Mouse (Mus musculus): ENCODE measurements at regions not wholly inside any gene's neighbourhood (a gene's known extent, or its start where the extent isn't known, plus 50 kb on each side); places are given as distances from the start of the nearest gene placed in this dataset.

GRCm38 (mm10) chr11:111747947-111748322 lies 682.0 kb downstream of the Kcnj2 start:
- H3K4me3 ChIP-seq: no peak overlapping the region
- no peaks in the 10 kb centered on the region for H3K4me1 ChIP-seq
- H3K27me3 ChIP-seq: no peaks in the 10 kb centered on the region
- no peak overlapping the region for H3K27ac ChIP-seq (replicated peaks)
- no peaks in the 10 kb centered on the region for H3K36me3 ChIP-seq
- H3K4me2 ChIP-seq (replicated peaks): no peak overlapping the region
- no peak for ATAC-seq (replicated peaks)
- H3K9me3 ChIP-seq: no peaks in the 10 kb centered on the region
- 84% methylated on average over 2 of the region's 2 CpGs for WGBS
- no peak overlapping the region for H3K9ac ChIP-seq (replicated peaks)

GRCm38 (mm10) chr11:111748496-111748895 lies 682.5 kb downstream of the Kcnj2 start:
- WGBS: 91% methylated on average over 1 of the region's 1 CpGs
- no peak for ATAC-seq (replicated peaks)
- H3K4me2 ChIP-seq (replicated peaks): no peak overlapping the region
- no peaks in the 10 kb centered on the region for H3K4me1 ChIP-seq
- H3K4me3 ChIP-seq: no peak overlapping the region
- H3K27me3 ChIP-seq: no peaks in the 10 kb centered on the region
- no peak overlapping the region for H3K9ac ChIP-seq (replicated peaks)
- no peaks in the 10 kb centered on the region for H3K9me3 ChIP-seq
- no peak overlapping the region for H3K27ac ChIP-seq (replicated peaks)
- no peaks in the 10 kb centered on the region for H3K36me3 ChIP-seq

GRCm38 (mm10) chr11:111754735-111755134 lies 688.8 kb downstream of the Kcnj2 start:
- Histone ChIP-seq H3K4me1 (no peaks in the 10 kb centered on the region), H3K9ac (replicated peaks) (no peak overlapping the region), H3K36me3 (no peaks in the 10 kb centered on the region), H3K9me3 (no peaks in the 10 kb centered on the region), H3K27ac (replicated peaks) (no peak overlapping the region), H3K4me3 (no peak overlapping the region), H3K27me3 (no peaks in the 10 kb centered on the region), H3K4me2 (replicated peaks) (no peak overlapping the region)
- WGBS: 84% methylated on average over 2 of the region's 2 CpGs
- no peak for ATAC-seq (replicated peaks)

GRCm38 (mm10) chr11:111763081-111763480 lies 697.1 kb downstream of the Kcnj2 start:
- no peaks in the 10 kb centered on the region for H3K9me3 ChIP-seq
- peaks cover 6% of the 10 kb centered on the region for H3K4me1 ChIP-seq
- no peaks in the 10 kb centered on the region for H3K36me3 ChIP-seq
- H3K27me3 ChIP-seq: no peaks in the 10 kb centered on the region
- no peak overlapping the region for H3K9ac ChIP-seq (replicated peaks)
- 90% methylated on average over 3 of the region's 3 CpGs for WGBS
- H3K4me3 ChIP-seq: no peak overlapping the region
- no peak overlapping the region for H3K4me2 ChIP-seq (replicated peaks)
- no peak for ATAC-seq (replicated peaks)
- H3K27ac ChIP-seq (replicated peaks): no peak overlapping the region

GRCm38 (mm10) chr11:111766371-111767011 lies 700.5 kb downstream of the Kcnj2 start:
- peak overlapping the region; percentile 2; the same call in 1 of the 2 replicates for H3K27ac ChIP-seq (replicated peaks)
- no peaks in the 10 kb centered on the region for H3K9me3 ChIP-seq
- H3K4me2 ChIP-seq (replicated peaks): no peak overlapping the region
- no peak overlapping the region for H3K9ac ChIP-seq (replicated peaks)
- no peaks in the 10 kb centered on the region for H3K27me3 ChIP-seq
- no peak overlapping the region for H3K4me3 ChIP-seq
- WGBS: 8% methylated on average over 6 of the region's 6 CpGs
- H3K36me3 ChIP-seq: no peaks in the 10 kb centered on the region
- peak; percentile 64 for ATAC-seq (replicated peaks)
- H3K4me1 ChIP-seq: peaks cover 6% of the 10 kb centered on the region

GRCm38 (mm10) chr11:111767012-111767392 lies 701.0 kb downstream of the Kcnj2 start:
- Histone ChIP-seq H3K4me3 (no peak overlapping the region), H3K27me3 (no peaks in the 10 kb centered on the region), H3K9ac (replicated peaks) (no peak overlapping the region), H3K4me1 (peaks cover 6% of the 10 kb centered on the region), H3K9me3 (no peaks in the 10 kb centered on the region), H3K36me3 (no peaks in the 10 kb centered on the region), H3K4me2 (replicated peaks) (no peak overlapping the region), H3K27ac (replicated peaks) (peak overlapping the region; percentile 2; the same call in 1 of the 2 replicates)
- 0 out of 2 replicates have a peak, but pooled peaks have one; percentile 38 for ATAC-seq (replicated peaks)
- 57% methylated on average over 1 of the region's 1 CpGs for WGBS

GRCm38 (mm10) chr11:111774108-111774679 lies 708.2 kb downstream of the Kcnj2 start:
- no peak for ATAC-seq (replicated peaks)
- no peaks in the 10 kb centered on the region for H3K9me3 ChIP-seq
- no peaks in the 10 kb centered on the region for H3K36me3 ChIP-seq
- WGBS: 88% methylated on average over 2 of the region's 2 CpGs
- H3K4me2 ChIP-seq (replicated peaks): no peak overlapping the region
- no peak overlapping the region for H3K9ac ChIP-seq (replicated peaks)
- H3K4me3 ChIP-seq: no peak overlapping the region
- H3K4me1 ChIP-seq: no peaks in the 10 kb centered on the region
- H3K27me3 ChIP-seq: no peaks in the 10 kb centered on the region
- no peak overlapping the region for H3K27ac ChIP-seq (replicated peaks)

GRCm38 (mm10) chr11:111781321-111781720 lies 715.4 kb downstream of the Kcnj2 start:
- H3K36me3 ChIP-seq: no peaks in the 10 kb centered on the region
- H3K4me3 ChIP-seq: no peak overlapping the region
- H3K9me3 ChIP-seq: no peaks in the 10 kb centered on the region
- no peak overlapping the region for H3K4me2 ChIP-seq (replicated peaks)
- no peak overlapping the region for H3K9ac ChIP-seq (replicated peaks)
- H3K27me3 ChIP-seq: no peaks in the 10 kb centered on the region
- WGBS: 57% methylated on average over 7 of the region's 7 CpGs
- no peak for ATAC-seq (replicated peaks)
- H3K27ac ChIP-seq (replicated peaks): no peak overlapping the region
- 0 out of 2 replicates have a peak, but pooled peaks cover 2% of the 10 kb centered on the region for H3K4me1 ChIP-seq

GRCm38 (mm10) chr11:111791267-111791926 lies 725.4 kb downstream of the Kcnj2 start:
- 80% methylated on average over 6 of the region's 6 CpGs for WGBS
- no peak for ATAC-seq (replicated peaks)

GRCm38 (mm10) chr11:111801033-111801432 lies 735.1 kb downstream of the Kcnj2 start:
- Histone ChIP-seq H3K9me3 (no peaks in the 10 kb centered on the region), H3K27ac (replicated peaks) (no peak overlapping the region), H3K4me1 (no peaks in the 10 kb centered on the region), H3K27me3 (no peaks in the 10 kb centered on the region), H3K4me2 (replicated peaks) (no peak overlapping the region), H3K9ac (replicated peaks) (no peak overlapping the region), H3K4me3 (no peak overlapping the region), H3K36me3 (no peaks in the 10 kb centered on the region)
- ATAC-seq (replicated peaks): no peak
- WGBS: 86% methylated on average over 3 of the region's 3 CpGs

More at GRCm38 (mm10) chr11:111791267-111791926, 725.4 kb downstream of the Kcnj2 start:
- Histone ChIP-seq H3K4me3 (no peak overlapping the region), H3K4me1 (no peaks in the 10 kb centered on the region), H3K9ac (replicated peaks) (no peak overlapping the region), H3K9me3 (no peaks in the 10 kb centered on the region), H3K36me3 (no peaks in the 10 kb centered on the region), H3K27me3 (no peaks in the 10 kb centered on the region), H3K4me2 (replicated peaks) (no peak overlapping the region), H3K27ac (replicated peaks) (no peak overlapping the region)

- Histone ChIP-seq H3K4me1 (peaks cover 22% of the 10 kb centered on the region), H3K9ac (replicated peaks) (no peak overlapping the region), H3K4me3 (no peak overlapping the region), H3K4me2 (replicated peaks) (no peak overlapping the region), H3K27me3 (no peaks in the 10 kb centered on the region), H3K36me3 (no peaks in the 10 kb centered on the region), H3K27ac (replicated peaks) (no peak overlapping the region), H3K9me3 (no peaks in the 10 kb centered on the region)
- 83% methylated on average over 18 of the region's 18 CpGs for WGBS
- no peak for ATAC-seq (replicated peaks)
Measured at GRCm38 (mm10) chr11:111816176-111816775, 750.3 kb downstream of the Kcnj2 start.

GRCm38 (mm10) chr11:111818124-111818523 lies 752.2 kb downstream of the Kcnj2 start:
- no peak overlapping the region for H3K27ac ChIP-seq (replicated peaks)
- H3K4me2 ChIP-seq (replicated peaks): peak overlapping the region; percentile 23
- ATAC-seq (replicated peaks): peak; percentile 66
- no peaks in the 10 kb centered on the region for H3K36me3 ChIP-seq
- no peak overlapping the region for H3K9ac ChIP-seq (replicated peaks)
- no peaks in the 10 kb centered on the region for H3K27me3 ChIP-seq
- no peak overlapping the region for H3K4me3 ChIP-seq
- under 1% methylated on average over 10 of the region's 10 CpGs for WGBS
- peaks cover 17% of the 10 kb centered on the region for H3K4me1 ChIP-seq
- no peaks in the 10 kb centered on the region for H3K9me3 ChIP-seq
